Mouse (Mus musculus) spleen, adult 18-20 months (tissue): ENCODE measurements around the gene Cdk5.
A peak's percentile ranks its signal among the peaks of the same experiment; 100 is the strongest.

Experiments used
- DNase-seq, 2 experiments: peaks; one replicate each; pipeline ENCODE4 v3.0.0; 2022; ENCODE audit warnings: mixed read lengths in 2 of 2

Cdk5 gene

DNA sequence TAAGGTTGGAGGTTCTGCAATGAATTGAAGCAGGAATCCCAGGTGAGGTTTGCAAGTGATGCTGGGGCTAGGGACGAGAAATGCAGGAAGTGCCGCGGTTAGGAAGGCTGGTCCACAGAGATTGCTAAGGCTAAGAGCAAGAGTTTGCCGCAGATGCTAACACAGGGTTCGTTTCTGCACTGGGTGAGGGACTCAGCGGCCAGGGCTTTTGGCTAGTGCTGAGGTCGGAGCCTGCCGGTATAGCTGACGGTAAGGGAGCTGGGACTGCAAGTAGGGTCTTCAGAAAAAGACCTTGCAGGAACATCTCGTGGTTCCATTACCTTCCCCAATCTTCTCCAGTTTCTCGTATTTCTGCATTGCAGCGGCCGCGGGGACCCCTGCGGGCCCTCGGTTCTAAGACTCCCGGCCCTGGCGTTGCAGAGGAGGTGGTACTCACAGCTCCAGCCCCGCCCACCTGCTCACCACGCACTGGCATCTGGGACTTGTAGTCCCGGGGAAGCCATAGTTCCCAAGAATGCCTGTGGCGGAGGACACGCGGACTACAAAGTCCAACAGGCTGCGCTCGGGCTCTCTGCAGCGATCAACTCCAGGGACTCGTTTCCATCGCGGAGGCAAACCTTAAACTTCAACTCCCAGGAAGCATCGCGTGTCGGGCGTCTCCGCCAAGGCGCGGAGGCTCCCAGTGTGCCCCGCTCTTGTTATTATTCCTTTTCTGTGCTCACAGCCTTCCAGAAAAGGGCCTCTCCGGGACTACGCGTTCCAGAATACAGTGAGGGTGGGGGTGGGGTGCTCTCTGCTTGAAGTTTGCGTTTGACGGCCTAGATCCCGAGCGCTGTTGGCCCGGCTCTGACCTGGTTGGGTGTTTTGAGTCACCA, at the start of gene Cdk5, which contains the start of gene Slc4a2:
Gene Cdk5 (minus strand): TSS at position 402 of the 875 bp plus-strand sequence.
Gene Slc4a2 (plus strand): TSS at position 709 of the 875 bp plus-strand sequence.
- DNase-seq: peak; percentile 95 to 96

DNA sequence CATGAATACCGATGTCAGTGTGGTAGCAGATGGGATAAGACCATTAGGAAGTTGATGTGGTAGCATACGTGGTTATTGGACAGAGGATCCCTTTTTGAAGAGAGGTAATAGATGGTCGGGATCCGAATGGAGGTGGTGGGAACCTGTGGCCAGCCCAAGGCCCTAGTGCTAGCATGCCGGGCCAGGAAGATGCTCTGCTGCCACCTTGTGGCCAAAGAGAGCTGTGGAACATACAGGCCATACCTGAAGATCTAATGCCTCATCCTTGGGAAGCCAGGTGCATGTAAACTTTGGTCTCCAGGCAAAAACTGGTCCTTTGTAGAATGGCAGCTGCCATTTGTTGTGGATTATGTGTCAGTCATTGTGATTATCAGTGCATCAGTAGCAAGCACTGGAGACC, 47.3 kb upstream of the Cdk5 start:
- peak; percentile 47 to 75 for DNase-seq

DNA sequence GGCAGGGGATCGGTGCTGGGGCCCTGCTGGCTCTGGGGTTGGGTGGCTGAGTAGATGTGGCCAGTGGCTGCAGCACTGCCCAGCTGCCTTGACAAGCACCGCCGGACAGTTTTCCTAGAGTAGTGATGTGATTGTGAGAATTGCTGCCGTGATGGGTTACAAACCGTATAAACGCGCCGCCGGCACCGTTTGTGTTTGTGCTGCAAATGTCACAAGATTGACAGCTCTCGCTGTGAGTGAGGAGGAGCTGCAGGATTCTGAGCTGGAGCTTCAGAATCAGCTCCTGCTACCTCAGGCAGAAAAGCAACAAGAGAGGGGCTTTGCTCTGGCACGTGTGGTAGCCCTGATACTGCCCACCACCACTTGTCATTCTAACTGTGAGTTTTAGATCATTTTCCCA, 43.4 kb upstream of the Cdk5 start:
- no peak for DNase-seq

DNA sequence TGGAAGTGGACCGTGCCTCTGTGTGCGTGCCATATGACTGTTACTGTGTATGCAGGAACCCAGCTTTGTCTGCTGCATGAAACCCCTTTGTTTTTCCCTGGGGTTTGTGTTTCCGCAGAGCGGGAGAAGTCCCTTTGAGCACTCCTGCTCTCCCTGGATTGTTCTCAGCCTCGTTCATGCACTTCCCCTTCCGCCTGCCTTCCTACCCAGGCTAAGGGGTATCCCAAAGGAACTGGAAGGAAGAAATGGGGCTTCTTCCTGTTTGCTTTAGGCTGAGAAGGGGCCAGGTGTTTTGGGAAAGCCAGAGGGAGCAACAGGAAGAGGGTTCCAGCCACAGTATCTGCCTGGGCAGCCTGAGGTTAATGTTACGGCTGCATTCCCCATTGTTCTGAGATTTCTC, 32.3 kb upstream of the Cdk5 start:
- DNase-seq: no peak

DNA sequence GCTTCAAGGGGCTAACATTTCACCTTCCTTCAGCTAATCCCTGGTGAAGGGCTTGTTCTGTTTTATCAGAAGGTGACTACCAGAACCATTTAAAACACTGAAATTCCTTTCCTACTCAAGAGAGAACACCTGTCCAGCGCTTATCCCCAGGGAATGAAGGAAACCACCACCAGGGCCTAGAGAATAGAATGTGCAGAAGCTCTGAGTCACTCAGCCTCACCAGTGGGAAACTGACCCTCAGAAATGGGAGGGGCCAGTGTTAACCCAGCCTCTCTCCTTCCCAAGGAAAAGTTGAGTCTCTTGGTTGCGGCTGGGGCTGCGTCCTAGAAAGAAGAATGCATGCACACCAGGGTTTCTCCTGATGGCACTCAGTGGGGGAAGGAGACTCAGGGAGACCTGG, 31.7 kb upstream of the Cdk5 start:
- DNase-seq: no peak

DNA sequence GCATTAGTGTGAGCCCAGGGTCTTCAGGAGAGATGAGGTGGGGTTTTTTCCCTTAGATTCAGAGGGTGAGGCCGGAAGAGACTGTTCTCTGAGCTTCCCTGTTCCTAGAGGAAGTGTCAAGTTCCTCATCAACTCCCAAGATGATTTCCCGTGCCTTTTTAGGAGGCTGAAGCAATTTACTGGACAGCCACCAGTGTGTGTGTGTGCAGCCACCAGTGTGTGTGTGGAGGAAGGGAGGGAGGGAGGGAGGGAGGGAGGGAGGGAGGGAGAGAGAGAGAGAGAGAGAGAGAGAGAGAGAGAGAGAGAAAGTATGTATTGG, 30.6 kb upstream of the Cdk5 start:
- no peak for DNase-seq

DNA sequence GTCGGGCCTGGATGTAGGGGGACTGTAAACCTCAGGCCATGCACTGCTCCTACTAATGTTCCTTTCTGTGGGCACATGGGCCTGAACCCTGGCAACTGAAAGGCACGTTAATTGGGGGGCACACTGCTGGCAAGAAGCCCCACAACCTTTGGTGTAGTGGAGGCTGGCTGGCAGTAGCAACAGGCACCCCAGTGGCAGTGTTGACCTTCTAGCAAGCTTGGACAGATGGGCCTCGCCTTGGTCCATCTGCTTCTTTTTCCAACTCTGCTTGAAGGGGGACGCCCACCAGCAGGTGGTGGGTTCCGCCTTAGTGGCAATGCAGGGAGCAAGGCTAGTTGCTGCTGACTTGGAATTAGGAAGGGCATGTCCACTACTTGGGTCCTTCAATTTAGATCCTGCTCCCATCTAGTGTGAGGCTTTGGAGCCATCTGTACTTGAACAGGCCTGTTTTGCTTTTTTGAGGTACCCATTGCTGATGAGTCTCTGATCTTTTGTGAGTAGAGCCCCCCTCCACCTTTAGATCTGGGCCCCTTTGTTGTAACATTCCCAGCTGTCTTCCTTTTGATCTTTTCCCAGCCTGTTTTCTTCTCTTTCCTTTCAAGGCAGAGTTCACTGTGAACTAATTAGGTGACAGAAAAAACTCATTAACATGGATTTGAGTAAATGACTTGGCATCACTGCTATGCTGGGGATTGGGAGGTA, 30.1 kb upstream of the Cdk5 start:
- DNase-seq: no peak

DNA sequence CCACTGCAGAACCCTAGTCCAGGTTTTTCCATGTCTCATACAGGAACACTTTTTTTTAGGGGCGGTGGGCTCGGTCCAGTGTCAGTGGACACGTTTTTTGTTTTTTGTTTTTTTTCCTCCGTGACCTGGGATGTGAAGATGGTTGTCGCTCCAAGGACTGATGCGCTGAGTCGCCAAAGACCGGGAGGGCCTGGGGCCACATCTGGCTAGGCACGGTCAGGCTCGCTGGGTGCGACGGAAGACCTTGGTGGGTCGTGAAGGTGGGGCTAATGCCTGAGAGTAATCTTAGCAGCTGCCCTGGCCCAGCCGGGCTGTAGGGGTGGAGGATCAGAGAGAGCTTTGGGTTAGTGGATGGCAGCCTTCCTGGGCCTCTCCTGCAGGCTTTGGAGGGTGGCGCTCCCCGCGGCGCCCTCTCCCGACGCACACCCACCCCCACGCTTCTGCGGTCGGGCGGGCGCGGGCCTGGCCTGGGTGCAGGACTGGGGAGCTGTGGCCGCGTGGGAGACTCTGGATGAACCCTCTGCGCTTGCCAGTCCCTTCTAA, 29.4 kb upstream of the Cdk5 start:
- peak in 1 of 2 experiments; percentile 21 for DNase-seq

DNA sequence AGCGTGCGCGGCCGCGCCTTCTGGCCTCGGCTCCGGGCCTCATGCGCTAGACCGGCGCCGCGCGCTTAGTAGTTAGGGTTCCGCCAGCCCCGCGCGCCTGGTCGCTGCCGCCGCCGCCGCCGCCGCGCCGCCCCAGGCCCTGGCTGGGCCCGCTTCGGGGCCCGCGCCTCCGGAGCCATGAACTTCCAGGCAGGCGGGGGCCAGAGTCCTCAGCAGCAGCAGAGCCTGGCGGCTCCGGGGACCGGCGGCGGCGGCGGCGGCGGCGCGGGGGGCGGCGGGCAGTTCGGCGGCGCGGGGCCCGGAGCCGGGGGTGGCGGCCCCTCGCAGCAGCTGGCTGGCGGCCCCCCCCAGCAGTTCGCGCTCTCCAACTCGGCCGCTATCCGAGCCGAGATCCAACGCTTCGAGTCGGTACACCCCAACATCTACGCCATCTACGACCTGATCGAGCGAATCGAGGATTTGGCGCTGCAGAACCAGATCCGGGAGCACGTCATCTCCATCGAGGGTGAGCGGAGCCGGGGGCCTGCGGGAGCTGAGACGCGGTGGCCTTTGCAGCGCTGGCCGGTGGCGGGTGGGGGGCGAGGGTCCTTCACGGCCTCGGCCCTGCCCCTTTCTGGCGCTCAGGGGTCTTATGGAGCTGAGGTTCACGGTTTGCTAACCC, 28.8 kb upstream of the Cdk5 start, which contains the start of gene Agap3:
Gene Agap3 (plus strand): TSS at position 148 of the 661 bp plus-strand sequence.
- DNase-seq: peak in 1 of 2 experiments; percentile 30

DNA sequence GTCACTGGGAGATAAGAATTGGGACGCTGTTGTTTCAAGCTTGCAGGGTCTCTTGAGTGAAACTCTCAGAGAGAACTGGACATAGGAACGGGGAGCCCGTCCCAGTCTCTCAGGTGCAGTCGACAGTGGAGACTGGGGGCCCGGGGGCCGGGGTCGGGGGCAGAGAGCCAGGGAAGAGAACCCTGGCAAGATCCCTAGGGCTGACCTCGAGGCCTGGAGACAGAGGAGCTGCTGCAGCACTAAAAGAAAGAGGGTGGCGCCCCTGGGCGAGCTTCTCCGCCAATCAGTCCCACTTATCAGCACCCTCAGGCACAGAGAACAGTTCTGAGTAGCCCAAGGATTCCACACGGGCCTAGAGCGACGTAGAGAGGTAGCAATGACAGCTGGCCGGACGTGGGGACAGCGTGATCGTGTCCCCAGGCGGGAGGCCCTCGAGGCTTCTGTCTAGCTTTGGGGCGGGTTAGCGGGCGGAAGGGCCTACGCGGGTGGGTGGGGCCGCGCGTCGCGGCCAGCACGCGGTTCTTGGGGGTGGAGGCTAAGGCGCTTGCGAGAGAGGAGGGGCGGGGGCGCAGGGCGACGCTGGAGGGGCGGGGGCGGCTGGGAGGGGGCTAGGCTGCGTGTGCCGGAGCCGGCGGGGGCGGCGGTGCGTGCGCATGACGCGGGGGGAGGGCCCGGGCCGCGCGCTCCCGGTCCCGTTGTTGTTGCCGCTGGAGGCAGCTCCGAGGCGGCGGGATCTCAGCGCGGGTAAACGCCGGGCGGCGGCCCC, 28.1 kb upstream of the Cdk5 start:
- DNase-seq: peak; percentile 72 to 78

DNA sequence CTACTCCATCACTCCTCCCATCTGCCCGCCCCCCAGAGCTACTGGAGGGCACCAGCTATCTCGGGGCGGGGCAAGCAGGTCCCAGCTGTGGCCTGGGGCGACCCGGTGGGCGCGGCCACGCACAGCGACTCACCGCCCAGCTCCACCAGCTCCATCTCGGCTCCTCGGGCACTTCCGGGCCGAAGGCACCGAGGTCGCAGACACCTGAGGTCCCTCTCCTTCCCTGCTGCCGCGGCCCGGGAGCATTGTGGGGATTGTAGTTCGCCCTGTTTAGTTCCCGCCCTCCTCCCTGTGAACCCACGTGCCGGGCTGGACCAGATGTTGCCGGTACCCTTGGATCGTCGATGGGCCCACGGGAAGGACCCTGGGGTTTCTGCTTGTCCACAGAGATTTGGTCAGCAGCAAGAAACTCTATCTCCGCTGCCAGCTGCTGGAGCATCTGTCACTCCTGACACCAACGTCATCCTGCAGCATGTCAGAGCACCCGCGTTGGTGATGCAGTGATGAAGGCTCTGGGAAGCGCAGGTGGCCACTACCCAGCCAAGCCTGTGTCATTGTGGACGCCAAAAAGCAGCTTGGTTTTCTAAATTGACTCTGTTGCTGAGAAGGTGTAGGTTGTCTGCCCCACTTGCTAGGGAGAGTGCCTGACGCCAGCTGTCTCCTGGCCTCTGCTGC, 24.4 kb upstream of the Cdk5 start, which contains the start of gene Tmub1:
Gene Tmub1 (minus strand): TSS at position 231 of the 675 bp plus-strand sequence.
- DNase-seq: peak; percentile 81 to 82

DNA sequence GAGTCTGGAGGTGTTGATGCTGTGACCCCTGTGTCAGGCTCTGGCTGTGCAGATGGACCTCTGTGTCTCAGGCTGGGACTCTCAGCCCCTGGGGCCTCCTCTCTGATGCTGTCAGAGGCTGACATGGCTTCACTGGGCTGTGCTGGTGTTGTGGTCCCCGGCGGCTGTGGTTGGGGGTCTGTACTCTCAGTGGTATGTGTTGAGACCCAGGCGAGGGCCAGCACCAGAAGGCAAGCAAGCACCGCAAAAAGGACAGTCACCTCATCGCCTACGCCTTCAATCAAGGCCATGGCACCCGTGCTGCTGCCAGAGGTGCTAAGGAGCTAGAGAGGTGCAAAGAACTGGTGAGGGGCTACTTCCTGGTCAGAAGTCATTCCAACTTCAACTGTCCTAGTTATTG, 23.3 kb upstream of the Cdk5 start:
- DNase-seq: no peak

DNA sequence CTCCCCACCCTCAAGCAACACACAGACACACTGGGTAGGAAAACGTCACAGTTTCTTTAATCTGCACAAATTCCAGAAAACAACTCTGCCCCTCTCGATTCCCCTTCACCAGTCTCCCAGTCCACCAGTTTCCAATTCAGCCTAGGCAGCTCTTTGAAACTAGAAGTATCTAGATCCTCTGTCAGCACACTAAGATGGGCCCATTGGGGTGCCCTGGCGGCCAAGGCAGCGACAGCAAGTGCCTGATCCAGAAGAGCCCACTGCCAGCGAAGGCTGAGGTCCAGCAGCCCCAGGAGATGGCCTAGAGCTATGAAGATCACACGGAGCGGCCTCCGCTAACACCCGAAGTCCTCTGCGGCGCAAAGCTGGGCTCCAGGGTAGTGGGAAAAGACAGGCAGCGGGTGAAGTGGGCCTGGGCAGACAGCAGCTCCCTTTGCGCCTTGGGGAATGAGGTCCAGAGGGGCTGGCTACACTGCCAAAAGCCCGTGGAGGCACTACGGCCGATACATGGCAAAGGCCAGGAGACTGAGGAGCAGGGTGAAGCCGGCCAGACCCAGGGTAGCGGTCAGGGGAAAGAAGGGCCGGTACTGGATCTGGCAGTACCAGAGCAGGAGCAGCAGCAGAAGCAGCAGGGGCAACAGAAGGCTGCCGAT, 22.2 kb upstream of the Cdk5 start:
- DNase-seq: no peak

DNA sequence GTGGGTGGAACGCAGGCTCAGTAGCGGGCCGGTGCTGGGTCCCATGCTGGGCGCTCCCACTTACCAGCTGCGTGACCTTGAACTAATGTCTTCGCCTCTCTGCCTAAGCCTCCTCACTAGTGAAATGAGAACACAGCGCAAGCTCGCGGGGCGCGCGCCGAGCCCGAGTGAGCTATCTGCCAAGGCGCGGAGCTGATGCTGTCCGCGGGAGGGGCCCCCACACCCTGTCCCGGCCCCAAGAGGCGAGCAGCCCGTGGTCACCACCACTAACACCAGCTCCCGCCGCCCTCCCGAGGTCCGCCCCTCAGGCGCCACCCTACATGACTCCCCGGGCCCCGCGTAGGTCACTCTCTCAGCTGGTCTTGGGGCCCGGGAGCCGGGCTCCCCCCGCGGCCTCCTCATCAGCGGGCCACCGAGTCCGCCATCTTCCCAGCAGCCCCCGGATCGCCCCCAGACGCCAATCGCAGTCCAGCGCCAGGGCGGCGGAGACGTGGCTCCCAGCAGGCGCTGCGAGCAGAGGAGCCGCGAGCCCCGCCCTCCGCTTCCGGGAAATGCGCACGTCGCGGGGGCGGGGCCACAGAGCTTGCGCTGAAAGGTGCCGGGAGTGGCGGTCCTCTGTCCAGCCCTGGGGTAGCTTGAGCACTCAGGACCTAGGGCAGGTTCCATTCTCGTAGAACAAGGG, 21.6 kb upstream of the Cdk5 start, which contains the start of gene Fastk:
Gene Fastk (minus strand): TSS at position 542 of the 682 bp plus-strand sequence.
- peak; percentile 86 to 95 for DNase-seq

DNA sequence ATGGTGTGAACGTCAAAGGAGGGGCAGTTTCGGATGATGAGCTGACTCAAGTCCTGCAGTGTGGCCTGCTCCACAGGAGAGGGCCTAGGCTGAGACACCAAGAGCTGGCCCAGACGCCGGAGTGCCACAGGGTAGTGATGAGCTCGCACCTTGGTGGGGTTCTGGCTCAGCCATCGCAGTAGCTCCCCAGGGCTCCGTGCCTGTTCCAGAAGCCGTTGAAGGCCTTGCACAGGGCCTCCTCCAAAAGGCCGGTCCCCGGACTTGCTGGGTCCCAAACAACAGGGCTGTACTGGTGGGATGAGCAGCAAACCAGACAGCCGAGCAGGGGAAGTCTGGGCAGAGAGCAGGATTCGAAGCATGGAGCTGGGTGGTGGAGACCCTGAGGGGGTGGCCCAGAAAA, 20.6 kb upstream of the Cdk5 start:
- DNase-seq: no peak

DNA sequence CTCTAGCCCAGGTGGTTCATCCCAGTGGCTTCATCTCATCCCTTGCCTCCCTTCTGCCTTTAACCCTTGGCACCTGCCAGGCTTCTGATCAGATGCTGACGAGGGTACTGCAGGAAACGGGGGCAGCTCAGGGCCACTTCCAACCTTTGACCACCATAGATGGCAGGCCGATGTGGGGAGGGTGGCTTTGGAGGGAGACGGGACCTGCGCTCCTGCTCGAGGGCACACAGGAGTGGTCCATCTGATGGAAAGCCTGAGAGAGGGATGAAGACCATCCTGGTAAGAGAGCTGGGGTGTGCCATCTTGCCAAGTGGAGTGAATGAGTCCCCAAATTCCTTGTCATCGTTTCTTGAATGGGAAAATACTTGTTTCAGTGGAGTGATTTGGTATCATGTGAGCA, 19.9 kb upstream of the Cdk5 start:
- DNase-seq: no peak

DNA sequence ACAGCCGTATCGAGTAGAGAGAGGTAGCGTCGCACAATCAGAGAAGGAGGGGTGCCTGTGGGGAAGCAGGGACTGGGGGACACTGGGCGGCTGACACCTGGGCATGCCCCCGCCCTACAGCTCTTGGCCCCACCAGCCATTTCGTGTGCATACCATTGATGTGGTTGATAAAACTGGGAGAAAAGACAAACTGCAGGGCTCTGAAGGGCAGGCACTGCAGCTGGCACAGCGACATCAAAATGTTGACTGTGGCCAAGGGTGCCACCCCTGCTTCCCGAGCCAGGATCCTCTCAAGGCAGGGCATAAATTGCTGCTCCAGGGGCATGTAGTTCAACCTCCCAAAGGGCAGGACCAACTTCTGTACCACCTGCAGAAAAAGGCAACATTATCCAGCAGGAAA, 18.7 kb upstream of the Cdk5 start:
- DNase-seq: no peak

DNA sequence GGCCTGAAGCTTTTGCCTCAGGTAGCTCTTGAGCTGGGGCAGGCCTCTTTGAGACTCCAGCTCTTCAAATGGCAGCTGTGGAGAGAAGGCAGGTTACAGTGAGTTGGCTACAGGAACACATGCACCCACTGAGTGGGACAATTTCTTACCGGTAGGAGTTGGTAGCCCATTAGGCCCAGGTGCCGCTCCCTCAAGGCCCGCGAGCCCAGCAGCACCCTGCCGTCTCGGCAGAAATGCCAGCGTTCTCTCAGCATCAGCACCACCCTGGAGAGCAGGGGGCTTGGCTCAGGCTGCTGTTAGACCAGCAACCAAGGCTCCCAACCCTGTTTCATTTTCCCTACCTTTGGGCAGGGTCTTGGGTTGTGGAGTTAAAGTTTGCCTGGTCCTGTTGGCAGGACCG, 17.9 kb upstream of the Cdk5 start:
- DNase-seq: no peak

DNA sequence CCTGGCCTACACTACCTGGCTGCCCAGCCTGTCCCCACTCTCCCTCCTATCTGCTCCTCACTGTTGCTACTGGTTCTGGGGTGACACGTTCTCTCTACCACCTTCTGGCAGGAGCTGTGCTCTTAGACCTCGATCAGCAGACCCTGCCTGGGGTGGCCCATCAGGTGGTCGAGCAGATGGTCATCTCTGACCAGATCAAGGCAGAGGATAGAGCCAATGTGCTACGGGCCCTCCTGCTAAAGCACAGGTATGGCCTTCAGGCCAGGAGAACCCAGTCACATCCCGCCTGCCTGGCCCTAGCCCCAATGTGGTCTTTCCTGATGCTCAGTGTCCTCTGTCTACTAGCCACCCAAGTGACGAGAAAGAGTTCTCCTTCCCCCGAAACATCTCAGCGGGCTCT, 10.7 kb upstream of the Cdk5 start:
- no peak for DNase-seq

DNA sequence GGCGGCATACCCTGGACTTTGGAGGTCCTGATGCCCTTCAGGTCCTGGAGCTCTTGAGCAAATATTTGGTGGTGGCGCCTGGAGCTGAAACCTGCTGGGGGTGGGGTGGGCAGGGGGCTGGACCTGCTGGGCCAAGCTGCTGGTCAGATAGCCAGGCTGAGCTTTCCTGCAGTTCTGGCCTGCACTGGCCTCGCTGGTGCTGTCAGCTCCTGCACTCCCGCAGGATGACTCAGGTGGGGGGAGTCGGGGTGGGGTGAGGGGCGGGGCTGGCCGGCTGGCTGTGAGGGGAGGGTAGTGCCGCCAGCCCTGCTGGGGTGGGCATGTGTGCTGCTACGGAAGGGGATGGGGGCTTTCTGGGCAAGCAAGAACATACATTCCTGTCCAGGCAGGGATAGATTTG, 5.3 kb upstream of the Cdk5 start:
- DNase-seq: no peak

DNA sequence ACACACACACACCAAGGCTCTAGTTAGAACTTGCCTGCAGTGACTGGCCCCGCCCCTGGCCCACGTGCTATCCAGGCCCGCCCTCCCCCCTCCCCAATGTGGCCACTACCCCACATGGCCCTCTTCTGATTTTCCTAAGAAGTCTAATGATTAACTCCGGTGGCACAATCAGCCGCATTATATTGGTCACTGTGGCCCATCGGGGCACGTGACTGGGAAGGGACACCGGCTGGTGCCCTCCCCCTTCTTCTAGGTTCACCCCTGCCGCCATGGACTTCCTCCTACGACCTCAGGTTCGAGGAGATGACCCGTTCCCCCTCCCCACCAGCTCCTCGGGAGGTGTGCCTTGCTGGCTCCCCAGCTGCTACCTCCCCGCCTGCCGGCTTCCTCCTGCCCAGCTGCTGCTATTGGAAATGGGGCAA, 4.7 kb upstream of the Cdk5 start:
- no peak for DNase-seq
